Mouse (Mus musculus) heart, adult 11 months (tissue): ENCODE data around the gene Morc4.
A peak's percentile ranks its signal among the peaks of the same experiment; 100 is the strongest.

Source experiments
- DNase-seq: peaks from one replicate; pipeline ENCODE4 v3.0.0; 2022

The Morc4 gene

DNA sequence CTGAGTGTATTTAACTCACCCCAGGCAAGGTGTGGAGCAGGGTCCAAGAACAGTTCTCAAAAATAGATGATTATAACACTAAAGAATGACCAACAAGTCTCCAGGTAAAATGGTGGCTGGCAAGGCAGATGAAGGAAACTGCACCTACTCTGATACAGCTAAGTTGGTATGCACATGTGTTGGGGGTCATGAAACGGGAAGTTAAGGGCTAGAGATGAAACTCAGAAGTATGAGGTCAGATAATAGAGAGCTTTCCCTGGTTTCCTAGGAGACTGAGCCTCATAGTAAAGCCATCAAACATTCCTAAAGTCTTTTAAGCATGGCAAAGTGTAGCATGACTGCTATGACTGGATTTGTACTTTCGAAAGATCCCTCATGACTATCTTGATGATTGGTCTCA is 68.4 kb downstream of the Morc4 start:
- no peak for DNase-seq

- DNase-seq, result no peak
Measured at GRCm38 (mm10) chrX:139800406-139800878, 71.0 kb downstream of the Morc4 start, which contains the start of gene Cldn2. TSS of gene Cldn2 (plus strand) at chrX:139800828.

DNA sequence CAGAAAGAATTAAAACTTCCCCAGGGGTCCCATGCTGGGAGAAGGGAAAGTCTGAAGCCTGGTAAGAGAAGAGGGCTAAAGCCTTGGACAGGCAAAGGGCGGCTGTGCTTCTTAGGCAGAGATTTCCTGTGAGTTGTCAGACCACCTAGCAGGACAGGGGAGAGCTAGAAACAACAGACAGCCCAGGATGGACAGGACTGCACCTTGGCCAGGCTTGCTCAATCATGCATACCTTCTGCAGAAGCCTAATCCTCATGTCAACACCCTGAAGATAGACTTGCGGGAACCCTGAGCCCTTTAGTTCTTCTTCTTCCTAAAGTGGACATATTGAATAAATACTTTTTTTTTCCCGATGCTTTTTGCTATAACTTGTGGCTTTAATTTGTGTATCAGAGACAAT is 71.5 kb downstream of the Morc4 start:
- DNase-seq, result no peak

DNA sequence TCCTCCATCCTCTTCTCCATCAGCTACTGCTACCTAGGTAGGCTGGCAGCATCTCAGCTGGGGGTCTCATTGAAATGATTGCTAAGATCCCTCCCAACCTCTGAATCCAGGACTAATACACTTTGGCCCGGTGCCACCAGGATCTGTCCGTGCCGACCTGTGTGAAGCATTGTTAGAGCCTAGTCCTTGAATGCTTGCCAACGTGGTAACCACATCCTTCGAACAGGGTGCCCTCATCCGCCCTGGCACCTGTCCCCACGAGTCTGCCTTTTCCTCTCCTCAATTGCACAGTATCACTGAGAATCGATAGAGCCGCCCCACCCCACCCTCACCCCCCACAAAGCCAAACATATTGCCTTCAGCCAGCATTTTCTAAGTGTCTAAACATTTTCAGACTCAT is 73.6 kb downstream of the Morc4 start:
- no peak for DNase-seq

- no peak for DNase-seq
Measured at GRCm38 (mm10) chrX:139796037-139796436, 75.4 kb downstream of the Morc4 start.

- no peak for DNase-seq
Measured at GRCm38 (mm10) chrX:139794072-139794845, 77.2 kb downstream of the Morc4 start.

GRCm38 (mm10) chrX:139785764-139786163 is 85.7 kb downstream of the Morc4 start:
- peak; percentile 91 for DNase-seq

GRCm38 (mm10) chrX:139783045-139783422 is 88.4 kb downstream of the Morc4 start:
- DNase-seq, result no peak

DNA sequence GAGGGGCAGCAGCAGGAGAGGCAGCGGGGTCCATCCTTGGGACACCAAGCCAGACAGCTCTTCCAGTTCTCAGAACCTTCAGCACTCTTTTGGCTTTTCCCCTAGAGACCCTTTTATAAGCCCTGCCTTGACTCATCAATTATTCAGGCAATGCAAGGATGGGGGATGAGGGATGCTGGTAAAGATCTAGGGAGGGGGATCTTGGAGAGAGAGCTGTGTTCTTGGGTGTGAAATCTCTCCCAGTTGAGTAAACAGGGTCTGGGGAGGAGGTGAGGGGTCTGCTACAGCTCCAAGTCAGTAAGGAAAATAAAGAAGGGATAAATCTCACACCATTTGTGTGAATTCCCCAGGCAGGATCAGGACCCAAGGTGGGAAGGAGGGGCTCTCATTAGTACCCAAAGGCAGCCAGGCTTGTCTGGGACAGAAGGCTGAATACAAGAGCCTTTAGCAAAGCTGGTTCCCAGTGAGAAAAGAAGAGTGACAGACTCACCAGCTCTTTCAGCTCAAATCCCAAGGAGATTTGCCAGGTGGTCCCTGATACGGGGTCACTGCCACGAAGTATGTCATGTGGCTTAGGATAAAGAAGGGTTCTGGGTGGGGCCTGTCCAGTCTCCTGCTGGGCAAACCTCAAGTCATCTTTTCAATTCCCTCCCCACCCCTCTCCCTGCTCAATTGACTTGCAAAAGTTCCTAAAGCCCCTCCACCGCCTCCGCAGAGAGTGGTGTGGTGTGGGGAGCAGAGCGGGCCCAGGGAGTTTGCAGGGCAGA is 89.0 kb downstream of the Morc4 start, which contains the start of gene Ripply1:
Gene Ripply1, minus strand, starts transcription at position 76 of the 767 bp plus-strand sequence.
- DNase-seq, result no peak

GRCm38 (mm10) chrX:139781563-139781962 is 89.9 kb downstream of the Morc4 start:
- DNase-seq, result no peak

- no peak for DNase-seq
Measured at GRCm38 (mm10) chrX:139780988-139781387, 90.5 kb downstream of the Morc4 start.

GRCm38 (mm10) chrX:139779401-139779800 is 92.1 kb downstream of the Morc4 start:
- DNase-seq, result no peak

DNA sequence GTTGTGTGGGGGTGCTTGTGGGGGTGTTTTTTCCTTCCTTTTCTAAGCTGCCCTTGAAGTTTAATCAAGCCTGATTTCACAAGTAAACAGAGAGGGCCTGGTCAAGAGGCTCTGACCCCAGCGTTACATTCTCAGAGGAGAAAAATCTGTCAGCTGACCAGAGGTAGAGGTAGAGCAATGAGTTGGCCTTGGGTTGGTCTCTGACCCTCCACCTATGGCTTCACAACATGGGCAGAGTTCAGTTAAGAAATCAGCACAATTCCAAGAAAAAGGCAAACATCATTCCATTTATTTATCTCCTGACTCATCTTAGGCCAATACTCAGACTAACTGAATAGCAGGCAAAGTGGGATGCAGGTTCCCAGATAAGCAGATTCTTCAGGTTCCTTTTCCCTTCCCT is 92.6 kb downstream of the Morc4 start:
- no peak for DNase-seq

GRCm38 (mm10) chrX:139777357-139777756 is 94.1 kb downstream of the Morc4 start:
- DNase-seq, result no peak

DNA sequence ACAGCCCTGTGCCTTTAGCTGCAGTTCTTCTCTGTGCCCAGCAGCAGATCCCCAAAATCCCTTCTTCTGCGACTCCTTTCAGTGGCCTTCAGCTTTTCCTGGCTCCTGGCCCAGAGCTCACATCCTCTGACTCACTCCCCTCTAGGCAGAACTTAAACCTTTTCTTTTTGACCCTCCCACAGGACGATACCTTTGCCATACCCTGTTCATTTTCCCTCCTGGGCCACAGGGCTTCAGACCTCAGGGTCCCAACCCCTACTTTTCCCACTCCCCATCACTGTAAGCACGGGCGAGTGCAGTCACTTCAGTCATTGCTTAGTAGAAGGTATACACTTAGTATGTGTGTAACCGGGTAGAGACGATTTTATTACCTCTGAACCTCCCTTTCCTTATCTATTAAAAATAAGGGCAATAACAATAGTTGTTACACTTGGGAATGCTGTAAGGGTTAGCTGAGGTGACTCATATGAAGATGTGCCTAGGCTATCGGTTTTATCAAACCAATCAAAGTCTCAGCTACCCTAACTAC is 96.3 kb downstream of the Morc4 start:
- DNase-seq, result no peak

- DNase-seq, result no peak
Measured at GRCm38 (mm10) chrX:139774309-139775083, 97.0 kb downstream of the Morc4 start.
